Mouse (Mus musculus): Measurements from ENCODE around the gene Dppa5a.
A peak's percentile ranks its signal among the peaks of the same experiment; 100 is the strongest.
"Not testable (repeated sequence)": the region's sequence is repeated elsewhere in the genome, so short reads cannot be mapped to it uniquely, and the experiment has no call there.

Gene Dppa5a

DNA sequence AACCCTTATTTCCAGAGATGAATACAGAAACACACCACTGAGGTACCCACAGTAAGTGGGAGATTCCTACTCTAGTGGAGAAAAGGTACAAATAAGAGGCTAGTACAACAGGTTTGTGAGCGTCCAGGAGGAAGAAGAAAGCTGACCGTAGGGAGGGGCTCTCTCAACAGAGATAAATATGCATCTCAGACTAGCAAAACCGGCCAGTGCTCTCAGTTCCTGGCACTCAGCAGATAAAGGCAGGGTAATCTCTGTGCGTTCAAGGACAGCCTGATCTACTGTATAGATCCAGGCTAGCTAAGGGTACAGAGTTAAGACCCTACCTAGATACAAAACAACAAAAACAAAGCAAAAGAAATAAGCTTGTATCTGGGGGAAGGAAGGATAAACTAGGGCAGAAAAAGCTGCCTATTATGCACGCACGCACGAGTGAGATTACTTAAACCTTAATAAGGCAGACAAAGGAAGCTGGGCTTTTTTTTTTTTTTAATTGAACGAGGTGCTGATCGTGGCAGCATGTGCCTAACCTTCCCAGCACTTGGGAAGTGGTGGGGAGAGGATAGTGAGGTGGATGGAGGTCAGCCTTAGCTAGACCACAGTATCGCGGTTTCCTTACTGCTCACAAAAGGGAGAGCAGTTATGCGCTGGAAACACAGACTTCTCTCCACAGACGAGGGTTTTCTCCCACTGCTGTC lies 2.0 kb downstream of the Dppa5a start:
- no peak for DNase-seq (ENCODE audit: inconsistent age in 2 of 2, low spot score in 1 of 2)

DNA sequence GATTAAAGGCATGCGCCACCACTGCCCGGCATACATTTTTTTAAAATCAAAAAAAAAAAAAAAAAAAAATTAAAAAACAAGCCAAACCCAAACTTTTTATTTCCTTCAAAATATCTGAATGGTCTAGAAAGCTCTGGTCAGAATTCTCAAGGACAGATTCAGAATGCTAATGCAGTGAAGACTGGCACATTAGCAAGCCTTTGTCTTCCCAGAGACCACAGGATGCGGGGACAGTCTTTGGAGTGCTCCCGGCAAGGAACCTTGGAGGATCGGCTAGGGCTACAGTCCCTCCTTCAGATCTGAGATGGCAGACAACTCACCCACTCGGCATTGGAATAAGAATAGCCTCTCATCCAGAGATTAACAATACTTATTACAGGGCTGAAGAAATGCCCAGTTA lies 3.3 kb downstream of the Dppa5a start:
- no peak for DNase-seq (ENCODE audit: inconsistent age in 2 of 2, low spot score in 1 of 2)

DNA sequence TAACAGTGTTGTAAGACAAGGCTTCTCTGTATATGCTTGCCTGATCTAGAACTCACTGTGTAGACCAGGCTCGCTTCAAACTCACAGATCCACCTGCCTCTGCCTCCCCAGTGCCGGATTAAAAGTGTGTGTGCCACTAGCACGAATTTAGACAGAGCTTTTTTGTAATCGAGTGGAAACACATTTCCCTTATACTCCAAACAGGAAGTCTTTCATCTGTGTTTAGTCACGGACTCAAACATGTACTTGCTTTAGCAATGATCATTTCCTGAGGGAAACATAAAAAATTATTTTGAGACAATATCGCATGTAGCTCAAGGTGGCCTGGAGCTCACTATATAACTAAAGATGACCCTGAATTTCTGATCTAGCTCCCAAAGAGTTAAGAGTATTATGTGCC lies 4.6 kb downstream of the Dppa5a start:
- DNase-seq (ENCODE audit: inconsistent age in 2 of 2, low spot score in 1 of 2) = no peak

DNA sequence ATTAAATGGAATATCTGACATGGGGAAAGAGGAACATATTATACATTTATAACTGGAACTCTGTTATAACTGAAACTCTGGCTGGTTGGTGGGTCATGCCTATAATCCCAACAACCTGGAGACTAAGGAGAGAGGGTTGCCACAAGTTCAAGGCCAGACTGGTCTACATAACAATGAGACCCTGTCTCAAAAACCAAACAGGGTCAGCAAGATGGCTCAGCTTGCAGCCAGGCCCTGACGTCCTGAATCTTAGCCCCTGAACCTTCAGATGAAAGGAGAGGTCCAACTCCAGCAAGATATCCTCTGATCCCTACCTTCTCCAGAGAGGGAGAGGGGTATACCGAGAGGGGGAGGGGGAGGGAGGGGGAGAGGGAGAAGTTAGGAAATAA lies 7.5 kb downstream of the Dppa5a start:
- no peak for DNase-seq (ENCODE audit: inconsistent age in 2 of 2, low spot score in 1 of 2)

DNA sequence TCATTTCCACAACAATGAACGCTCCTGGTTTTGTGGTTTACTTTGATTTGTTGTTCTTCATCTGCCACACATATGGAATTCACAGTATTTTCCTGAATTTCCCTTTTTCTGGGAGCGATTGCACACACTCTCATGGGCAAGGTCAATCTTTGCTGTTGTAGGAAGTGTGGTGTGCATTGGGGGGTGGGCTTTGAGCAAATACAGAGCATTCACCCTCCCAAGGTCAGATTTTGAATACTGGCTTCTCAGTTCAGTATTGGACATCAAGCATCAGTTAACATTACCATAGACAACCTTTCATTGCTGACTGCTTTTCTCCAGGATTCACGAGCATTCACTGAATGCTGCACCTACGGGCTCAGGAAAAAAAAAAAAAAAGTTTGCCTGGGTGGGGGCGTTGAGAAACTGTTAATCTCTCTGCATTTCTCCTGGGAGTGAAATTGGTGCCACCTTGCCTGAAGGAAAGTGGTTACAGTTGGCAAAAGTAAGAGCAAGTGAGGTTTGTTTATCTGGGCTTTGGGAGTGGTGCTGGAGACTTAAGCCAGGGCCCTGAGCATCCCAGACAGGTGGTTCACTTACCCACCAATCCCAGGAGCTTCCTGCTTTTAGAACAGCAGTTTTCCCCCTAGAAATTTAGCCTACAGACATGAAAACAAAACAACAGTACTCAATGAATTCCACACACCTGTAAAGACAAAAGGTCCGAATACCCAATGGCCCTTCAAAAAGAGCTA lies 8.1 kb downstream of the Dppa5a start:
- DNase-seq (ENCODE audit: inconsistent age in 2 of 2, low spot score in 1 of 2) = no peak

DNA sequence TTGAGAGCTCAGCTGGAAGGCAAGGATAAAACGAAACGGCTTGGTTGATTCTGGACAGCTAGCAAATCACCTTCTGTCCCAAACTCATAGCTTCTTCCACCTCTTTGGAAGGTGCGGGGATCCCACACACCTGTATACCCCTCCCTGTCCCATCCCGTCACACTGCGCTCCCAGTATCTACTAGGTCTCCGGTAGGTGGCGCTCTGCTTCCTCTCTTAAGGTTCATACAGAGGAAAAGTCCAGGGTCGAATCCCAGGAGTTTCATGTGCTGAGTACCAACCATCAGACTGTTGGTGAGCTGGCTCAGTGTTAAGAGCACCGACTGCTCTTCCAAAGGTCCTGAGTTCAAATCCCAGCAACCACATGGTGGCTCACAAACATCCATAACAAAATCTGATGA lies 9.9 kb downstream of the Dppa5a start:
- DNase-seq (ENCODE audit: inconsistent age in 2 of 2, low spot score in 1 of 2) = peak; percentile 47 to 80

DNA sequence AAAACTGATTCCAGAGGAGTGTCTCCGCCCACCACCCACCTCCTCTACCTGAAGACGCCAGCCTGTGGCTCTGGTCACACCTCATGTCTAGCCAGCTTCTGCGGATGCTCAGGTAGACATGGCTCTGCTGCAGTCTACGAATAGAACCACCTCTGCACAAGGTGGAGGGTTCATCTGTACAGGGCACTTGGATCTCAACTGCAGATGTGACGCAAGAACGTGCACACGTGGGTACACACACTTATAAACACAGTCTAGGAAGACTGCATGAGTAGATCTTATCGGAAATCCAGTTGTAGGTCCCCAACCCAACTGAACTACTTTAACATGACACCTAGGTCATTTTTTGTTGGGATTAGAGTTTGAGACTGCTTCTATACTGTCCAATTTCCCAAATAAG lies 12.4 kb downstream of the Dppa5a start, which contains the start of gene Gsta2:
Gene Gsta2, minus strand, starts transcription at position 178 of the 400 bp plus-strand sequence.
- DNase-seq (ENCODE audit: inconsistent age in 2 of 2, low spot score in 1 of 2) = no peak

DNA sequence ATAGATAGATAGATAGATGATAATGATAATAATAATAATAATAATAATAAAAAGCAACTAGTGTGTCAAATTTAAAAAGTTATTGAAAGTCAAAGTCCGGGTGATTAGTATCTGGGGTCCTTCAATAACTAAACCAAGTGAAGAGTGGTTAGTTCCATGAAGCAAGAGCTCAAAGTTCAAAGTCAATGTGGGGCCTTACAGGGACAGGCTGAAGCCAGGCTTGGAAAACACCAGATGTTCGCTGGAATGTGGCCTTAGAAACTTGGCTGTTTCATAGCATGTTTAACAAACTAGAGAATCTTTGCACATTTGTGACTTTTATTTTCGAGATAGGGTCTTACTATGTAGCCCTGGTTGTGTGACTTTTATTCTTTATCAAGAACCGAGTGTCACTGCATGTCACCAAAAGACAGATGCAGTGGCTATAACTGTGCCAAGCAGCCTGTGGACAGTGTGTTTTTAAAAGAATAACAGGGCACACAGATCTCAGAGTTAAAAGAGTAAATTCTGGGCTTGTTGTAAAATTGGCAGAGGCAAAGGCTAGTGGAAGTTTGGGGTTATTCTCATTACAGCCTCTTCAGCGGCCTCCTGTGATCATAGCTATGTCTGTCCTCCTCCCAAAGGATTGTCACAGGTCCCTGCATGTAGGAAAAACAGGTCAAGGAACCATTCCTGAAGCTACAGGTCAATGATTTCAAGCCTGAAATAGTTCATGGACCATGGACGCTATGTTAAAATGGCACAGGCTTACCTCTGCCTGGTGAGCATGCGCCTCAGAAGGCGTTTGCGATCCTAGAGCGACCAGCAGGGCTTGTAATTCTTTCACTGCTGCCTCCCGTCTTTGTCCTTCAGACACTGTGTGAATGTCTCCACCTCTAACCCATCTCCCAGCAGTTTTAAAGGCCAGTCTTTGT lies 13.1 kb downstream of the Dppa5a start:
- no peak for DNase-seq (ENCODE audit: inconsistent age in 2 of 2, low spot score in 1 of 2)

DNA sequence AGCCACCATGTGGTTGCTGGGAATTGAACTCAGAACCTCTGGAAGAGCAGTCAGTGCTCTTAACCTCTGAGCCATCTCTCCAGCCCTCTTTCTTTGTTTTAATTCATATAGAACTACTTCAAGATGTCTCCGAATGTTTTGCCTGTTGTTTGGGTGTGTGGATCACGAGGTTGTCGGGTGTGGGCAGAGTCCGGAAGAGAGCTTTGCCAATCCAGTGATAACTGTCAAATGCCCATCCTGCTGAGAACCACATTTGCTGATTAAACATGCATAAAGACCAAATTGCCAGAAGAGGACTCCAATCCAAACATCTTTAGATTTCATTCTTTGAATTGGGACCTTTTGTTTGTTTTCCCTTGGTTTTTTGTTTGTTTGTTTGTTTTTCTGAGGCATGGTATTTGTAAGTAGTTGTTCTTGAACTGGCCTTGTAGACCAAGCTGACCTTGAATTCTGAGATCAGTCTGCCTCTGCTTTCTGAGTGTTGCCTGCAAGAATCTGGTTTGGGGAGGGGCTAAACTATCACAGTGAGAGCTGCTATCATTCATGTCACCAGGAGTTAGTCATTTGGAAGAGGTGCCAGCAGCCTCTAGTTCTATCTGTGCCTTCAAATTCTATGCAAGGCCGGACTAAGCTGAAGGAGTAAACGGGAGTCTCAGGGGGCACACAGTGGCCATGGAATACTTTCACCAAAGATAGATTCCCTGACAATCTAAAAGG lies 16.3 kb downstream of the Dppa5a start:
- peak; percentile 46 to 70 for DNase-seq (ENCODE audit: inconsistent age in 2 of 2, low spot score in 1 of 2)

DNA sequence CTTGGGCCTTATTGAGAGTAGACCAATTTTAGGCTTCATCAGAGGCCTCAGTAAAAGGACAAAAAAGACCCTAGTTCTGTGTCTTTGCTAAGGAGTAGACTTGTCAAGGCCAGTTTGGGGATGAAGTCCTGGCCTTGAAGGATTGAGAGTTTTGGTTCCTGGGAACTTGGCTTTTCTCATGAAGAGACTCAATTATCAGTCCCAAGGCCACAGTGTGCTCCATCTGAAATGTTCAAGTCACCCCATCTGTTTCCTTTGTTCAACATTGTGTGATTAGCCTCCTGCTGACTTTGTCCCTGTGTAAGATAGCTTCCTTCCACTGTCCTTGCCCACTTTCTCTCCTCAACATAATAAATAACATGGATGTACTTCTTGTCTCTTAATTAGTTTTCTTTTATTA lies 18.0 kb downstream of the Dppa5a start:
- not testable (repeated sequence) for DNase-seq (ENCODE audit: inconsistent age in 2 of 2, low spot score in 1 of 2)

DNA sequence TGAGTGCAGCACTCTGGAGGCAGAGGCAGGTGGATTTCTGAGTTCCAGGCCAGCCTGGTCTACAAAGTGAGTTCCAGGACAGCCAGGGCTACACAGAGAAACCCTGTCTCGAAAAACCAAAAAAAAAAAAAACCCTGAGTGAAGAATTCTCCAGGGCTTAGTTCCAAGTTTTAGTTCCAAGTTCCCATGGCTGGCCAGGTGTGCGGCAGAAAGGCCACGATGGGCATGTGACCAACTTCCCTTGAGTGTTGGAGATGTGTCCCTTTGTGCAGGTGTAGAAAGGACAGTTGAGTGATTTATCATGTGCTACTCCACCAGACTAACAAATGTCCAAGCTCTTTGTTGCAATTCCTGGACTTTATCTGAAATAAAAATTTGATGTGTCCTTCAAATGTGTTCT lies 18.8 kb downstream of the Dppa5a start:
- DNase-seq (ENCODE audit: inconsistent age in 2 of 2, low spot score in 1 of 2) = not testable (repeated sequence)

DNA sequence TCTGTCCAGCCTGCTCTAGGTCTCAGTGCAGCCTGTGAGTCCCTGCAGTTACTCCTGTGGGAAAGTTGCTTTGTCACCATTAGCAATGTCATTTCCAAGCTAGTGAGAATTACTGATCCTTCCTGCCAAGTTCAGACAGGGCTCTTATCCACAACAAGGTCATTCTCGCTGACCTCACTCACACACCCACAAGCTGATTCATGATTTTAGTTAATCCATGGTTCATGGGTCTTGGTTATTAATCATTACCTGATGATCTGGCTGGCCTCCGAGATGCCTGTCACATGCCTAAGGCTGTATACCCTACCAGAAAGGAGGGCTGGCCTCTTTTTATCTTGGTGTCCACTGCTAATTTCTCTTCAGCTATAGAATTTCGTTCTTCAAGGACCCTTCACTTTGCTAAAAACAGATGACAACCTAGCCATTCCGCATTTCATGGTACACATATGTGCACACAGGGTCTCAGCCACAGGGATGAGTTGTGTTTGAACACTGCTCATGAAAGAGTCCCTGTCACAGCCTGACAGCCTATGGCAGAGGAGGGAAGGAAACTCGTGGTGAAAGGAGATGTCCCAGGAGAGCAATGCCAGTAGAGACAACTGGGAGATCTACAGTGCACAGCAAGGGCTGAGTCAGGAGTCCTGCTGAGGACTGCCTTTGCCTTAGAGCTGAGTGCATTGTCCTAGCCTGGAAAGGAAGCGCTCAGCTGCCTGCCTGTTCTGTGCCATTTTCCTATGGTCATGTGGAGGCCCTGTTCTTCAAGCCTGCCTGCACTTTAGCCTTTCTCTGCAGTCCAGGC lies 19.6 kb downstream of the Dppa5a start:
- DNase-seq (ENCODE audit: inconsistent age in 2 of 2, low spot score in 1 of 2) = peak; percentile 40 to 88

DNA sequence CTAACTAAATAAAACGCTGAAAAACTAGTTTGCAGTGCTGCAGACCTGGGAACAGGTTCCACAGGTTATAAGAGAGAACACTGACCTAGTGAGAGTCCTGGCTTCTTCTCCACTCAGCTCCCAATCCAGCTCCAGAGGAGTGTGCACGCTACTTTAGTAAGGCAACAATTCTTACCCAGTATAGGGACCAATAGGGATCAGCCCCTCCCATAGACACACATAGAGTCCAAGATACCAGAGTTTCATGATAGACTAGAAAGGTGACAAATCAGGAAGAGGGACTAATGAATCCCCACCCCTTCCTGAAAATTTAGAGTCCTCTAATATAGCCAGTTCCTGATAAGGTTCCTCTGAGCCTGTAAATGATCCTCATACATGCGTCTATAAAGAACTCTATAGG lies 21.0 kb downstream of the Dppa5a start:
- DNase-seq (ENCODE audit: inconsistent age in 2 of 2, low spot score in 1 of 2) = no peak

DNA sequence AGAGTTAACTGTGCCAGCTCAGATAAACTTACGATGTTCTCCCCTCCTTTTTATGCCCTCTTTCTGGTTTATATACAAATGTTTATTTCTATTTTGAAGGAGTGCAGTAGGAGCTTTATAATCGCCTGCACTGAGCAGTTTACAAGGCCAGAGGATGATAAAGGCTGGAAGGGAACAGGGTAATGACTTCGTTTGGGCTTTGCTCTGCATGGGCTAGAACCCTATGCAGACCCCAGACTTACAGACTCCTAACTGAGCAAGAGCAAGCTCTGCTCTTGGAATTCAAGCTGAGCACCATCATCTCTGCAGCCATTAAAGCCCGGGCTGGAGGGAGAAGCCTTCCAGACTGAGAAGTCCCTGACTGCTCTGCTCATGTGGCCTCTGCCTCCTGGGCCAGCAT lies 22.7 kb downstream of the Dppa5a start:
- not testable (repeated sequence) for DNase-seq (ENCODE audit: inconsistent age in 2 of 2, low spot score in 1 of 2)

DNA sequence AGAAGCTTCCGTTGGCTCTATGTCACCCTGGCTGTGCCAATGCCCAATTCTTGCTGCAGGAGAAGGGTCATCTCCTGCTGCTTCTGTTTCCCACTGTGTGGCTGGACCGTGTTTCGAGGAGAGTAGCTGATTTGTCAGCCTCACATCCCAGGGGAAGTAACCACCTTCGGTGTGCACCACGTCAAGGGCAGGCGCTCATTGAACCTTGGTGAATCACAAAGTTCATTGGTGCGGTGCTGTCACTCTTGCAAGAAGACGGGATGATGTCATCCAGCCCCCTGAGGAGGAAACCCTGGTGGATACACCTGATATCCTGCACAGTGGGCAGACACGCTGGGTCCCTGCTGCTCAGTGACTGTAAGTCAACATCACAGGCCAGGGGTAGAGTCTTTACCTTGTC lies 24.9 kb downstream of the Dppa5a start:
- DNase-seq (ENCODE audit: inconsistent age in 2 of 2, low spot score in 1 of 2) = not testable (repeated sequence)

DNA sequence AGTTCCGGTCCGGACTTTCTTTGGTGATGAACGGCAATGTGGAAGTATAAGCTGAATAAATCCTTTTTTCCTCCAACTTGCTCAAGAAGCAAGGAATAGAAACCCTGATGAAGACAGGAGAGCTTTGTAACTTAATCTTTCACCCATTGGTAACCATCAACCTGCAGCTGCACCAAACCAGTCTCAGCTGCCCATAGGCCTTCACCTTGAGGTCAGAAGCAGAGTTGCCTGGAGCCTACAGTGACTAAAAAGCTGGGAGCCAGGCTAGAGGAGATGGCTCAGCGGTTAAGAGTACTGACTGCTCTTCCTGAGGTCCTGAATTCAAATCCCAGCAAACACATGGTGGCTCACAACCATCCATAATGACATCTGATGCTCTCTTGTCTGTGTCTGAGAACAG lies 25.5 kb downstream of the Dppa5a start:
- DNase-seq (ENCODE audit: inconsistent age in 2 of 2, low spot score in 1 of 2) = not testable (repeated sequence)

DNA sequence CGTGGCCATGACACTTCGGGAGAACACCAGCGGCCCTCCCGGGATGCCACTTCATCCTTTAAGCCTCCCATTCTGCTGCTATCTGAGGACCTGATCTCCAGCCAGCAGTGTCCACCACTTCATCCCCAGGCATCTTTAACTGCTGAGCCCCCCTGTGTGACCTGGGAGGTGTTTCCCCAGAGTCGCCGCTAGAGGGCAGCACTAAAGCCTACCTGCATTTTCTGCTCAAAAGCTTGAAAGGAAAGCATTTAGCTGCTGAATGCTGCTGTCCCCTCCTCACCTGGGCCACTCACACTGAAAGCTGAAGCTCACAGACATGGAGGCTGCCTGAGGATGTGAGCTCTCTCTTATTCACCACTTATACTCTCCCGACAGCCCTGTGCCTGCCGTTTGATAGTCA lies 27.7 kb downstream of the Dppa5a start:
- DNase-seq (ENCODE audit: inconsistent age in 2 of 2, low spot score in 1 of 2) = peak; percentile 22 to 67

DNA sequence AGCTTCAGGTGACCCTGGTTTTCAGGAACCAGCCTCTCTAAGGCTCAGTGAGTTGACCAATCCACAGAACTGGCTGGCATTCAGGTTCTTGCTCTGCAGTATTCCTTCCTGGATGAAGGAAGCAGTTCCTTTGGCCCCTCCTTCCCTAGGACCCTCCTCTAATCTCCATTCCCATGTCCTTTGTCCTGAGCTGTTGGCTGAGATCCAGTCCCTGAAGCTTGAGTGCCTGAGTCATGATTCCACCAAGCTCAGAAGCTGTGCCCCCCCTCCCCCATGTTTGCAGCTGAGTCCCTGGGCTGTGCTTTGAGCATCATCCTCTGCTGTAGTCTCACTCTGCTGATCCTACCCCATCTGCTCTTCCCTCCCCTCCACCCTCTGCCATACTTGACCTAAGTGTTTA lies 30.9 kb downstream of the Dppa5a start:
- DNase-seq (ENCODE audit: inconsistent age in 2 of 2, low spot score in 1 of 2) = not testable (repeated sequence)

DNA sequence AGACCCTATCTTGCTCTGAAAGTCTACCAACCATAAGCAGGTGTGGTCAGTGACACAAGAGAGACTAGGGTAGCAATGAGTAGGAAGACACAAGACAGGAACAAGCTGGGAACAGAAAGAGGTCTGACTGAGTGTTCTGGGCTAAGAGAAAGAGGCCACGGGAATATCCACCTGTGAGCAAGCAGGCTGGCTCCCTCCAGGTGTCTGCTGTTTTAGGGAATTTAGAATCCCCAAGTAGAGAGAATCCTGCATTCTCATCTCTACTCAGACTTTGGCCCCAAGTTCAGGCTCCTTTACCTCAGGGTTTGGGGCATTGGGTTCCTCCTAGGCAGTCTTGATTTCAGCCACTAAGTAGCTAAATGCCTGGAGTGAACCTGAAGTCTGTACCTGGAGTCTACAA lies 40.7 kb downstream of the Dppa5a start, which contains the start of gene Omt2b:
Gene Omt2b, plus strand, starts transcription at position 301 of the 400 bp plus-strand sequence.
- DNase-seq (ENCODE audit: inconsistent age in 2 of 2, low spot score in 1 of 2) = not testable (repeated sequence)

DNA sequence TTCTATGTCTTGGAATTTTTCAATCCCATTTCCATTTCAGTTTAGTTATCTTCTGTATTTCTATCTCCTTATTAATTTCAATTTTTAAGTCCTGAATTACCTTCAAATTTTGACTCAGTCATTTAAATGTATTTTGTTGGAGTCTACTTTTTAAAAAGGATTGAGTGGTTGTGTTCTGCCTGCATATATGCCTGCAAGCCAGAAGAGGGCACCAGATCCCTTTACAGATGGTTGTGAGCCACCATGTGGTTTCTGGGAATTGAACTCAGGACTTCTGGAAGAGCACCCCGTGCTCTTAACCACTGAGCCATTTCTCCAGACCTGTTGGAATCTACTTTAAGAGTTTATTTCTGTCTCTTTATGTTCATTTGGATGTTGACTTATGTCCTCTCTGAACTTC lies 48.5 kb downstream of the Dppa5a start:
- peak; percentile 10 to 41 for DNase-seq (ENCODE audit: inconsistent age in 2 of 2, low spot score in 1 of 2)

Data from adrenal gland, adult (tissue).